Mouse (Mus musculus) MEL (cell line): Measurements from ENCODE around the gene Dhcr7.
A peak's percentile ranks its signal among the peaks of the same experiment; 100 is the strongest.

Experiments
- CTCF ChIP-seq, 3 experiments: IDR thresholded peaks in 2 of 3; conservative IDR thresholded peaks in 1 of 3; 2 replicates each; pipeline ENCODE4 v1.5.1; 2011 to 2012; ENCODE audit warnings: low read length in 3 of 3, low read depth in 2 of 3, mild to moderate bottlenecking in 2 of 3, improper control_type of control experiment in 1 of 3, inconsistent platforms in 1 of 3, mixed read lengths in 1 of 3, moderate library complexity in 1 of 3; ENCODE audit not compliant: control insufficient read depth in 1 of 3, insufficient read depth in 1 of 3, poor library complexity in 1 of 3, severe bottlenecking in 1 of 3
- HCFC1 ChIP-seq: IDR thresholded peaks from 2 replicates; pipeline ENCODE4 v1.6.1; 2012; ENCODE audit warnings: low read depth, mild to moderate bottlenecking, inconsistent platforms, low read length, improper control_type of control experiment, moderate library complexity
- NELFE ChIP-seq: IDR thresholded peaks from 2 replicates; pipeline ENCODE4 v1.6.1; 2011; ENCODE audit warnings: low read depth, low read length, improper control_type of control experiment
- NRF1 ChIP-seq: IDR thresholded peaks from 2 replicates; pipeline ENCODE4 v1.6.1; 2014; ENCODE audit warnings: low read depth, mild to moderate bottlenecking, inconsistent platforms, low read length, improper control_type of control experiment, moderate library complexity; ENCODE audit not compliant: poor library complexity, insufficient read depth, severe bottlenecking
- POLR2A ChIP-seq, 2 experiments: IDR thresholded peaks; 2 replicates each; pipeline ENCODE4 v1.6.1; 2011 to 2012; ENCODE audit warnings: low read length in 2 of 2, mild to moderate bottlenecking in 2 of 2, control low read depth in 1 of 2, improper control_type of control experiment in 1 of 2, low read depth in 1 of 2, moderate library complexity in 1 of 2; ENCODE audit not compliant: control insufficient read depth in 1 of 2, insufficient read depth in 1 of 2, poor library complexity in 1 of 2
- RCOR1 ChIP-seq: IDR thresholded peaks from 2 replicates; pipeline ENCODE4 v1.6.1; 2012; ENCODE audit warnings: low read depth, mild to moderate bottlenecking, inconsistent platforms, low read length, improper control_type of control experiment
- SIN3A ChIP-seq: IDR thresholded peaks from 2 replicates; pipeline ENCODE4 v1.6.1; 2012; ENCODE audit warnings: low read length, improper control_type of control experiment, inconsistent platforms
- SMC3 ChIP-seq: IDR thresholded peaks from 2 replicates; pipeline ENCODE4 v1.6.1; 2011; ENCODE audit warnings: low read depth, low read length, improper control_type of control experiment
- TCF12 ChIP-seq: IDR thresholded peaks from 2 replicates; pipeline ENCODE4 v1.6.1; 2014; ENCODE audit warnings: low read depth, mild to moderate bottlenecking, inconsistent platforms, low read length, improper control_type of control experiment, moderate library complexity
- USF2 ChIP-seq, 2 experiments: IDR thresholded peaks; 2 replicates each; pipeline ENCODE4 v1.6.1; 2011 to 2012; ENCODE audit warnings: improper control_type of control experiment in 2 of 2, low read length in 2 of 2, borderline replicate concordance in 1 of 2, inconsistent platforms in 1 of 2, low read depth in 1 of 2, mild to moderate bottlenecking in 1 of 2; ENCODE audit not compliant: insufficient read depth in 1 of 2
- ZKSCAN1 ChIP-seq: IDR thresholded peaks from 2 replicates; pipeline ENCODE4 v1.6.1; 2012; ENCODE audit warnings: low read depth, mild to moderate bottlenecking, inconsistent platforms, low read length, improper control_type of control experiment, moderate library complexity
- ZMIZ1 ChIP-seq: IDR thresholded peaks from 2 replicates; pipeline ENCODE4 v1.6.1; 2012; ENCODE audit warnings: low read depth, mild to moderate bottlenecking, inconsistent platforms, low read length, improper control_type of control experiment, moderate library complexity

- TF ChIP-seq ZMIZ1 (no peak), POLR2A (IDR thresholded peaks at IDR 0.05; ENCODE audit: control insufficient read depth in 1 of 2, insufficient read depth in 1 of 2, low read depth in 1 of 2, low read length in 2 of 2, poor library complexity in 1 of 2) (no peak), CTCF (IDR thresholded peaks at IDR 0.05 in 2 of 3, conservative IDR thresholded peaks at IDR 0.05 in 1 of 3; ENCODE audit: control insufficient read depth in 1 of 3, insufficient read depth in 1 of 3, low read depth in 2 of 3, low read length in 3 of 3, poor library complexity in 1 of 3, severe bottlenecking in 1 of 3) (peak; percentile 68 to 78 (median 78)), TCF12 (no peak), HCFC1 (no peak), SIN3A (no peak), RCOR1 (no peak), ZKSCAN1 (no peak), NELFE (no peak), NRF1 (no peak), USF2 (IDR thresholded peaks at IDR 0.05; ENCODE audit: borderline replicate concordance in 1 of 2, insufficient read depth in 1 of 2, low read depth in 1 of 2, low read length in 2 of 2) (no peak), SMC3 (peak; percentile 67)
These were observed 29.8 kb upstream of the Dhcr7 start for GRCm38 (mm10) chr7:143793121-143793520.
